Mouse (Mus musculus) intestine, postnatal 0 days (tissue): ENCODE results near the gene Knop1. TPM values are rescaled to one million over a fixed set of nuclear protein-coding genes. Genes with fewer than 3 reads are reported as not detected.
A peak's percentile ranks its signal among the peaks of the same experiment; 100 is the strongest.

Experiments
- ATAC-seq: fragments of 200-750 bp; cut with Nextera tagmentation; 2 replicates; pipeline ENCODE4 v1.8.0; 2017; ENCODE audit warnings: mild to moderate bottlenecking, moderate TSS enrichment, moderate library complexity
- H3K27ac ChIP-seq: fragments of 300-500 bp; sonication (generic); 2 replicates; pipeline ENCODE4 v1.5.1; 2014; ENCODE audit warnings: mild to moderate bottlenecking, low read depth, low read length, moderate library complexity
- H3K27me3 ChIP-seq: fragments of 300-500 bp; sonication (generic); replicated peaks from 2 replicates; pipeline ENCODE4 v1.6.1; 2014; ENCODE audit warnings: low read length, mixed read lengths; ENCODE audit not compliant: control insufficient read depth, insufficient read depth
- H3K36me3 ChIP-seq: fragments of 300-500 bp; sonication (generic); 2 replicates; pipeline ENCODE4 v1.6.1; 2014; ENCODE audit warnings: mild to moderate bottlenecking, moderate library complexity; ENCODE audit not compliant: control insufficient read depth, insufficient read depth
- H3K4me1 ChIP-seq: fragments of 300-500 bp; sonication (generic); replicated peaks from 2 replicates; pipeline ENCODE4 v1.6.1; 2014; ENCODE audit warnings: antibody characterized with exemption, low read length, mixed read lengths; ENCODE audit not compliant: control insufficient read depth, insufficient read depth
- H3K4me2 ChIP-seq: fragments of 300-500 bp; sonication (generic); replicated peaks from 2 replicates; pipeline ENCODE4 v1.6.1; 2014; ENCODE audit warnings: low read depth, mild to moderate bottlenecking, moderate library complexity
- H3K4me3 ChIP-seq: fragments of 300-500 bp; sonication (generic); 2 replicates; pipeline ENCODE4 v1.5.1; 2014; ENCODE audit warnings: low read depth, low read length
- H3K9ac ChIP-seq: fragments of 300-500 bp; sonication (generic); 2 replicates; pipeline ENCODE4 v1.6.1; 2014; ENCODE audit warnings: mild to moderate bottlenecking, low read depth, low read length
- H3K9me3 ChIP-seq: fragments of 300-500 bp; sonication (generic); 2 replicates; pipeline ENCODE4 v1.6.1; 2016; ENCODE audit warnings: mixed run types; ENCODE audit not compliant: control insufficient read depth
- CTCF ChIP-seq: sonication (generic); IDR thresholded peaks from 2 replicates; pipeline ENCODE4 v1.5.1; 2016; ENCODE audit warnings: low read depth, mild to moderate bottlenecking, control low read depth, antibody characterized with exemption, moderate library complexity
- WGBS: fragments of 180-500 bp; shearing (Covaris S2); extraction: QIAGEN DNeasy Blood & Tissue Kit; methylation state at CpG from one replicate; pipeline ENCODE4 v1.1.7; 2014; 5-methylcytosine and 5-hydroxymethylcytosine counted together
- polyA plus RNA-seq: library from polyadenylated mRNA; unstranded; fragments of >200 nt; fragmentation: Nextera tagmentation; extraction: Ambion mirVana; gene quantifications from 2 replicates; pipeline ENCODE4 v1.2.1, GENCODE M21; 2015

Gene Knop1
- polyA plus RNA-seq, 1 experiment from 2014 or later, result 35.8 TPM

GRCm38 (mm10) chr7:118798105-118798570, 57.9 kb downstream of the Knop1 start:
- no peak for ATAC-seq
- 84% methylated on average over 6 of the region's 6 CpGs for WGBS
- no peaks in the 10 kb centered on the region for H3K27me3 ChIP-seq
- peaks cover 64% of the 10 kb centered on the region for H3K36me3 ChIP-seq
- no peak overlapping the region for H3K4me2 ChIP-seq
- no peak overlapping the region for H3K4me3 ChIP-seq
- no peaks in the 10 kb centered on the region for H3K9me3 ChIP-seq
- TF ChIP-seq CTCF, result no peak
- H3K27ac ChIP-seq, result no peak overlapping the region
- H3K9ac ChIP-seq, result no peak overlapping the region
- no peaks in the 10 kb centered on the region for H3K4me1 ChIP-seq

GRCm38 (mm10) chr7:118797600-118797999, 58.5 kb downstream of the Knop1 start:
- no peak for TF ChIP-seq CTCF
- no peak overlapping the region for H3K4me2 ChIP-seq
- 81% methylated on average over 7 of the region's 7 CpGs for WGBS
- no peaks in the 10 kb centered on the region for H3K27me3 ChIP-seq
- no peak overlapping the region for H3K9ac ChIP-seq
- H3K9me3 ChIP-seq, result no peaks in the 10 kb centered on the region
- H3K27ac ChIP-seq, result no peak overlapping the region
- H3K4me1 ChIP-seq, result no peaks in the 10 kb centered on the region
- no peak overlapping the region for H3K4me3 ChIP-seq
- ATAC-seq, result no peak
- peaks cover 65% of the 10 kb centered on the region for H3K36me3 ChIP-seq

DNA sequence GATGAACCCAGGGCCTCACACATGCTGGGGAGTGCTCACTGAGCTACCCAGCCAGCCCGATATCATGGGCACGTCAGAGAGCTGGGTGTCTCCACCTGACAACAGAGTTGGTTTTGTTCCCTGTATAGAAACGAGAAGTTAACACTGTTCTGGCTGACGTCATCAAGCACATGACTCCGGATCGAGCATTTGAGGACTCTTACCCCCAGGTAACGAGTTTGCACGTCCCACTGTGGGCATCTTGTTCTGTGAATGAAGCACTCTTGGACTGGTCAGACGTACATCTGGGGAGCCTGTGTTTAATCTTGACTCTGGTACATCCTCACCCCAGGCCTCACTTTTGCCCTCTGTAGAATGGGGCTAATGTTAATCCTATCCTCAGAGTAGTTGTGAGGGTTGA, 59.2 kb downstream of the Knop1 start:
- Histone ChIP-seq H3K36me3 (peaks cover 63% of the 10 kb centered on the region), H3K4me1 (no peaks in the 10 kb centered on the region), H3K27ac (no peak overlapping the region), H3K27me3 (no peaks in the 10 kb centered on the region), H3K4me2 (no peak overlapping the region), H3K9me3 (no peaks in the 10 kb centered on the region), H3K4me3 (no peak overlapping the region), H3K9ac (no peak overlapping the region)
- WGBS, result 93% methylated on average over 9 of the region's 9 CpGs
- ATAC-seq, result no peak
- no peak for TF ChIP-seq CTCF

DNA sequence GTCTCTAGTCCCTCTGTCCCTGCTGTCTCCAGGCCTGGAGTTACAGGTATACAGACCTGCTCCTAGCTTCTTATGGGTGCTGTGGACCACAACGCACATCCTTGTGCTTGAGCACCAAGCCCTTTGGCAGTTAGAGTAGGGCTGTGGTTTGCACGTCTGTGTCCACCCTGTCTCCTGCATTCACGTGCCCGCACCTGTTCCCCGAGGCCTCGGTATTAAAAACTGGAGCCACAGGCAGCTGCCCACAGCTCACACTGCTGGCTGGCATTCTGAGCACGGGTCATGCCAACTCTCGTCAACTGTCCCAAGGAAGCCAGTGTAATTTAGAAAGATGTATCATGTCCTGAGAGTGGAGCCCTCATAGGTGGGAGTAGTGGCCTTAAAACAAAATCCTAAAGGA, 60.3 kb downstream of the Knop1 start:
- TF ChIP-seq CTCF, result no peak
- H3K27ac ChIP-seq, result no peak overlapping the region
- H3K36me3 ChIP-seq, result peaks cover 66% of the 10 kb centered on the region
- ATAC-seq, result no peak
- no peaks in the 10 kb centered on the region for H3K27me3 ChIP-seq
- no peaks in the 10 kb centered on the region for H3K4me1 ChIP-seq
- no peaks in the 10 kb centered on the region for H3K9me3 ChIP-seq
- H3K4me3 ChIP-seq, result no peak overlapping the region
- no peak overlapping the region for H3K9ac ChIP-seq
- WGBS, result 94% methylated on average over 8 of the region's 8 CpGs
- H3K4me2 ChIP-seq, result no peak overlapping the region

- WGBS, result 70% methylated on average over 8 of the region's 8 CpGs
- ATAC-seq, result peak; percentile 50; the same call in 1 of the 2 replicates
Measured at GRCm38 (mm10) chr7:118793899-118794298, 62.2 kb downstream of the Knop1 start.

More at GRCm38 (mm10) chr7:118793899-118794298, 62.2 kb downstream of the Knop1 start:
- Histone ChIP-seq H3K27ac (no peak overlapping the region), H3K4me1 (no peaks in the 10 kb centered on the region), H3K4me2 (no peak overlapping the region), H3K9ac (no peak overlapping the region), H3K27me3 (no peaks in the 10 kb centered on the region), H3K36me3 (peaks cover 52% of the 10 kb centered on the region), H3K4me3 (no peak overlapping the region), H3K9me3 (no peaks in the 10 kb centered on the region)
- no peak for TF ChIP-seq CTCF

Other genes with a start within 250 kb of the Knop1 start
- gene Gde1, start 150.5 kb downstream of the Knop1 start, polyA plus RNA-seq, result 120 and 136 TPM in 2 replicates
- 2.8 and 3.1 TPM in 2 replicates for gene Ccp110, start 143.7 kb downstream of the Knop1 start, polyA plus RNA-seq
- 55.3 and 57.8 TPM in 2 replicates for gene Vps35l, start 116.0 kb downstream of the Knop1 start, polyA plus RNA-seq
- 0.83 and 1.1 TPM in 2 replicates for gene Iqck, start 502 bp downstream of the Knop1 start, polyA plus RNA-seq
- gene Gprc5b, start 139.0 kb upstream of the Knop1 start, polyA plus RNA-seq, result 0.66 and 1.5 TPM in 2 replicates